Mouse (Mus musculus): ENCODE results near the gene Ppp1ca.

Gene Ppp1ca

DNA sequence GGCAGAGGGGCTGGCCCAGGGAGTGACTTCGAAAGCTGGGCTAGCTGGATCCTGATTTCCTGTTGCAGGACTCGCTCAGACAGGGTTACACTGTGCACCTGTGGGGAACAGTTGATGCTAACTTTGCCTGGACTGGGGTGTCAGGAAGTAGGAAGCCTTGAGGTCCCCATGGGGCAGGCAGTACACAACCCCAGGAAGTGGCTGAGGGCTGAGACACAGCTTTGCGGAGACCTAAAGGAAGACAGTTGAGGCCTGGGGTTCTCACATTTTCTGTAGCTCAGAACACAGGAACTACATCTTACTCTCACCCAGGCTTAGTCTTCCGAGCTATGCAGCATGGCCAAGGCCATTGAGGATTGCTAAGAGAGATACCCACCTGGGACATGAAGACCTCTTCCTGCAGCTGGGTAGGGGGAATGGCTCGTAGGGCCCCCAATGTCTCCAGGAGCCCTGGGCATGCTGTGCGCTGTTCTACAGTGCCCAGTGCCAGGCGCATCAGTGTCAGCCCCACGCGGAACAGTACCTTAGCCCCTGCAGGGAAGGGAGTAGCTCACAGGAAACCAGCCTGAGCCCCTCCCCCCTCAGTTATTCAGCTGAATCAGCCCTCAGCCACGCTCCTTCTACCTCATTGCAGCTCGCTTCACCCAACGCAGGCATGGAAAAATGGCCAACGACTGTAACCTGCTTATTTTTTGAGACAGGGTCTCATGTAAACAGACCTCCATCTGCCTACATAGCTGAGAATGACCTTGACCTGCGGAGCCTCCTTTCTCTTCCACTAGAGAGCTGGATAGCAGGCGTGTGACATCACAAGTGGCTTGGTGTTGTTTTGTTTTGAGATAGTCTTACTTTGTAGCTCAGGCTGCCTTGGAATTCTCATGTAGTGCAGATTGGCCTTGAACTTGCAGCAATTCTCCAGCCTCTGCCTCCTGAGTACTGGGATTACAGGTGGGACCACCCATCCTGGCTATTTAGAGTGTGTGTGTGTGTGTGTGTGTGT, 6.6 kb upstream of the Ppp1ca start:
- no peak for DNase-seq (ENCODE audit: low read depth, low spot score)

DNA sequence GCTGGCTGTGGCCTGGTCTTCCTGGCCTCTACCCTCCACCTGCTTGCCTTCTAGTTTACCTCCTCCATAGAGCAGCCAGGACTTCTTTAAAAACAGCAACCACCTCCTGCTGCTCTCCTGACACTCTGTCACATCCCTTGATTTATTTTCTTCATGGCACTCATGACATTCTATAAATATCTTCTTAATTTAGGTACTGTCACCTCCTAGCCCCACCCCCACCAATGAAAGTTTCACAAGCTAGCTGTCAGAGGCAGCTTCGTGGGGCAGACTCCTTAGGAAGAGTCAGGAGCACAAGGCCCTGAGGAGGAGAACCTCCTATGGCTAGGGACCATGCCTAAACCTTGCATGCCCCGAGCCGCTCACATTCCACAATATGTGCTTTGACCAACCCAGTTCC, 4.6 kb upstream of the Ppp1ca start:
- DNase-seq (ENCODE audit: low read depth, low spot score) = no peak

DNA sequence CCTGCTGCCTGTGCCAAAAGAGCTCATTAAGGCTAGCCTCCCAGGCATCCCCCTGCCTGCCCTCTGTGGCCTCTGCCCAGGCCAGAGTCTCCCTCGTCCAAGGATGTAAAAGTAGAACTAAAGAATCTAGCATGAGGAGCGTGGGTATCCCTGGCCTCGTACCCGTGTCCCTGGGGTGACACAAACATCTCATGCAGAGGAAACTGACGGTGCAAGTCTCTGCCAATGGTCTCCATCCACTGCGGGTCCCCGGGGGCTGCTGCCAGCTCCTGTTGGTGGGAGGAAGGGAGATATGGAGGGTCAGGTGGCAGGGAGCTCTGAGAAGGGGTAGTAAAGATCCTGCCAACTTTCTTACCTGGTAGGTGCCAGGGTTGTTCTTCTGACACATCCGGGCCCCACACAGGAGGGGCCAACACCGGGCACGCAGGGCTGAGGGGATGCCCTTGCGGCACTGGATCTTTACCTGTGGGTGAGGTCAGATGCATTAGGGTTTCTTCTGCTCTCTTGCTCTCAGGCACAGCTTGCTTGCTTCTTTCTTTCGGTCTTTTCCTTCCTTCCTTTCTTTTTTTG, 2.7 kb upstream of the Ppp1ca start:
- DNase-seq (ENCODE audit: low read depth, low spot score) = no peak

DNA sequence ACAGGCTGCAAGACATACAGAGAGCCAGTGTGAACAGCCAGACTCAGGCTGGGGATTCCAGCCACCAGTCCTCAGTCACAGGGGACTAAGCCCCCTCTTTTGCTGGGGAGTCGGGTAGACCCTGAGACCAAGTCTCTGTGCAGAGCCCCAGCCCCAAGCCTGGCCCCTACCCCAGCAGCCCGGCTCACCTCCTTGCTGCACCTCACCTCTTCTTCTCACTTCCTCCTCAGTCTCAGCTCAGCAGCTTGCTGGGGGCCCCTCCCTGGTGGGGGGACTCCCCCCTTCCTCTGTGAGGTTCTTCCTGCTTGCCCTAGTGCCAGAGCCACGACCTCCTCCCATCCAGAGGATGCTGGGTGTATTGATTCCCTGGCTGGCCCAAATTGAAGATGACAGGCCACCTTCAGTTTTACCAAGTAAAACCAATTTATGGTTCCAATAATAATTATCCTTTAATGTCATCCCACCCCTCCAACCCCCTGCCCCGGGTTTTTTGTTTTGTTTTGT, 982 bp upstream of the Ppp1ca start, which contains the start of gene Tbc1d10c:
Gene Tbc1d10c, minus strand, starts transcription at position 454 of the 504 bp plus-strand sequence.
- no peak for DNase-seq (ENCODE audit: low read depth, low spot score)

DNA sequence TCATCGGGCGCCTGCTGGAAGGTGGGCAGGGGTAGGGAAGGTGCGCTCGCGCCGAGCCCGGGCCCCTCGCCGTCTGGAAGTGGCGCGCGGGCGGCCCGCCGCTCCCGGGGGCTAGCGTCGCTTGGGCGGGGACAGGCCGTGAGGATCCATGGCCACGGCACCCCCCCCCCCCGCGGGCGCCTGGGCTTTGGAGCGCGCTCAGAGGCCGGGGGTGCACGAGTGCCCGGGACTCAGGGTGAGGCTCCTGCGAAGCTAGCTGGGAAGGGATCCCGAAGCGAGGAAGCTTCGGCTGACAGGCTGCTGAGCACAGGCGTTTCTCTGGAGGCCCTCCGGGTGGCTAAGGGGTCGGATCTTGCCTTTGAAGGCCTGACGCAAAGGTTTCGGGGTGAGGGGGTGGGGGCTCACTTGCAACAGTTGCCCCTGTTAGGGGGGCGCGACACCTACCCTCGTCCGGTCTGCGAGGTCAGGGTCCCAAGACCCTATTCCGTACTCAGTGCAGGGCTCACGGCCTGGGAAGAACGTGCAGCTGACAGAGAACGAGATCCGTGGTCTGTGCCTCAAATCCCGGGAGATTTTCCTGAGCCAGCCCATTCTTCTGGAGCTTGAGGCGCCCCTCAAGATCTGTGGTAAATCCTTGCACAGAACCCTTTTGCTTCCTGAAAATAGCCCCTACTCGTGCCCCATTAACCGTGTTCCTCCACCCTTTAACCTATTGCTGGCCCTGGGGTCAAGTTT, 553 bp downstream of the Ppp1ca start:
- no peak for DNase-seq (ENCODE audit: low read depth, low spot score)

DNA sequence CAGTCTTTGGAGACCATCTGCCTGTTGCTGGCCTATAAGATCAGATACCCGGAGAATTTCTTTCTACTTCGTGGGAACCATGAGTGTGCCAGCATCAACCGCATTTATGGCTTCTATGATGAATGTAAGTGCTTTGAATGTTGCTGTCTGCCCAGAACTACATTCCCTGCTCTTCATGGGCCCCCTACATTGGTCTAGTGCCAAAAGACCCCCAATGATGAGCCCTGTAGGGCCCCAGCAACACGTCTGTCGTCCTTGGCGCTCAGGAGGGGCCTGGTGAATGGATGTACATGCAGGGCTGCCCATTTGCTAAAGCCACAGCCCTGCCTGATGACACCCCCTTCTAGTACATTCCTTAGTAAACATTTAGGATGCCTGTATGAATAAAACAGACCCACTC, 1.3 kb downstream of the Ppp1ca start:
- DNase-seq (ENCODE audit: low read depth, low spot score) = no peak

DNA sequence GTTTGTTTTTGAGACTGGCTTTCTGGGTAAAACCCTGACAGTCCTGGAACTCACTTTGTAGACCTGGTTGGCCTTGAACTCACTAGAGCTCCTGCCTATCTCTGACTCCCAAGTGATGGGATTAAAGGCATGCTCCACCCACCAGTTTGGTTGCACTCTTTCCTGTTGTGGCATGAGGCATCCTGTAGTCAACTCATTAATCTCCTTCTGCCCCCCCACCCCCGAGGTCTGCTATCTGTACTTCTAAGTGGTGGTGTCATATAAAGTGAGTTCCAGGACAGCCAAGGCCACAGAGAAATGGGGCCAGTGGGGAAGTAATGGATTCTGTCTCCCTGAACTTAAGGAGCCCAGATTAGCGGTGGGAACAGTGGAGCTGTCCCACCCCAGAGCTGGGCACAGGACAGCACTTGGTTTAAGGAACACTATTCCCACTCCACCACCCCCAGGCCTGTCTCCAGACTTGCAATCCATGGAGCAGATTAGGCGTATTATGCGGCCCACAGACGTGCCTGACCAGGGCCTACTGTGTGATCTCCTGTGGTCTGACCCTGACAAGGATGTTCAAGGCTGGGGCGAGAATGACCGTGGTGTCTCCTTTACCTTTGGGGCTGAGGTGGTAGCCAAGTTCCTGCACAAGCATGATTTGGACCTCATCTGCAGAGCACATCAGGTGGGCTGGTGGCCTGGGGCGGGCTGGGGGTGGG, 2.3 kb downstream of the Ppp1ca start:
- DNase-seq (ENCODE audit: low read depth, low spot score) = no peak

DNA sequence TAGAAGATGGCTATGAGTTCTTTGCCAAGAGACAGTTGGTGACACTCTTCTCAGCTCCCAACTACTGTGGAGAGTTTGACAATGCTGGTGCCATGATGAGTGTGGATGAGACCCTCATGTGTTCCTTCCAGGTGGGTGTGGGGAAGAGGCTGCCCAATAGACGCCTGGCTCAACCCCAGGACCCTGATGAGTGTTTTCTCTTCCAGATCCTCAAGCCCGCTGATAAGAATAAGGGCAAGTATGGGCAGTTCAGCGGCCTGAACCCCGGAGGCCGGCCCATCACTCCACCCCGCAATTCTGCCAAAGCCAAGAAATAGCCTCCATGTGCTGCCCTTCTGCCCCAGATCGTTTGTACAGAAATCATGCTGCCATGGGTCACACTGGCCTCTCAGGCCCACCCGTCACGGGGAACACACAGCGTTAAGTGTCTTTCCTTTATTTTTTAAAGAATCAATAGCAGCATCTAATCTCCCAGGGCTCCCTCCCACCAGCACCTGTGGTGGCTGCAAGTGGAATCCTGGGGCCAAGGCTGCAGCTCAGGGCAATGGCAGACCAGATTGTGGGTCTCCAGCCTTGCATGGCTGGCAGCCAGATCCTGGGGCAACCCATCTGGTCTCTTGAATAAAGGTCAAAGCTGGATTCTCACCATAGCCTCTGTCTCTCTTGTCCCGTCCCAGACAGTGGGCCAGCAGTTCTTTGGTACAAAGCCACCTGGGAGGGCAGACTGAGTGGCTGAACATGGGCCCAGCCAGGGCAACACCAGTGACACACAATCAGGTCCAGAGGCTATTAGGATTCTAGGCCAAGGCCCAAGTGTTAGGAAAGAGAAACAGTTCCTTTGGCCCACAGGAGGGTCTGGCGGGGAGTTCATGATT, 3.1 kb downstream of the Ppp1ca start:
- DNase-seq (ENCODE audit: low read depth, low spot score) = no peak

DNA sequence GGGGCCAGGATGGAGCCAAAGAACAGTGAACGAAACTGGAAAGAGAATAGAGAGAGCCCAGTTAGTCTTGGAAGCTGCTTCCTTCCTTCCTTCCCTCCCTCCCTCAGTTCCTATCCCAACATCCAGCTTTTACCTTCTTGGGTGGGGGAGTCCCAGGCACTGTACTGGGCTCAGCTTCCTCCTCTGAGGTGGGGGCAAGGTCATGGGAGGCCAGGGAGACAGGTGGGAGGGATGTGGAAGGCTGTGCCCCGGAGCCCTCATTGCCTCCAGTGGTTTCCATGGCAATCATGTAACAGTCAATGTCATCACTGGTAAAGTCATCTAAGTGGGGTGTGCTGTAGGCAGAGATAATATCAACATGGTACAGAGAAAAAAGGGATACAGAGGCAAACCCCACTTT, 4.2 kb downstream of the Ppp1ca start:
- DNase-seq (ENCODE audit: low read depth, low spot score) = no peak

DNA sequence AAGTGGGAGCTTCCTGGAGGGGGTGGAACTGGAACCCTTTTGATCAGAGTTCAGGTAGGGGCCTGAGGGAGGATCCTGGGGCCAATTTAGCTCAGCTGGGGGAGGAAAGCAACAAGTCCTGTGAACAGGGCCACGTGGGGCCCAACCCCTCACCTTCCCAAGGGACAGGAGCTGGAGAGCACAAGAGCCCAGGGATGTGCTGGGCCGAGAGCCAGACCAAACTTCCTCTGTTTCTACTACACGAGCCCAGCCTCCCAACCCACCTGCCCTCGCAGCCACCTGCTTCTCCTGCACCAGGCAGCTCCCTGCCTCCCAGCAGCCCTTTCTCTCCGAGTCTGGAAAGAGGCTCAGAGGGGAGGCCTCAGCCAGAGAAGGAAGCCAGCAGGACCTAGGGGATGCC, 4.7 kb downstream of the Ppp1ca start:
- no peak for DNase-seq (ENCODE audit: low read depth, low spot score)

DNA sequence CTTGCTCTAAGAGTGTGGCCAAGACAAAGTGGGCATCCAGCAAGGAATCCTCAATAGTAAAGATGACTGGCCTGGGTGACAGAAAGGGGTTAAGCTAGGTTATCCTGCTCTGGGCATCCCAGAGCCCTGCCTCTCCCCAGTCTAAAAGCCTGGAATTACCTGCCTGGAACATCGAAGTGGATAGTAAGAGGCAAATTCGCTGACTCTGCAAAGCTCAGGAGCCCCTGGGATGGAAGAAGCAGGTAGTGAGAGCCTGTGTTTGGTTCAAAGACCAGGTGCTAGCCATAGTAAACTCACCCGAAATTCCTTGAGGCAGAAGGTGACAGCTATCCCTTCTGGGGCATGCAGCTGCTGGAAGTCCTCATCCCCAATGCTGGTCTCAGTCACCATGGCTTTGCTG, 5.3 kb downstream of the Ppp1ca start:
- no peak for DNase-seq (ENCODE audit: low read depth, low spot score)

DNA sequence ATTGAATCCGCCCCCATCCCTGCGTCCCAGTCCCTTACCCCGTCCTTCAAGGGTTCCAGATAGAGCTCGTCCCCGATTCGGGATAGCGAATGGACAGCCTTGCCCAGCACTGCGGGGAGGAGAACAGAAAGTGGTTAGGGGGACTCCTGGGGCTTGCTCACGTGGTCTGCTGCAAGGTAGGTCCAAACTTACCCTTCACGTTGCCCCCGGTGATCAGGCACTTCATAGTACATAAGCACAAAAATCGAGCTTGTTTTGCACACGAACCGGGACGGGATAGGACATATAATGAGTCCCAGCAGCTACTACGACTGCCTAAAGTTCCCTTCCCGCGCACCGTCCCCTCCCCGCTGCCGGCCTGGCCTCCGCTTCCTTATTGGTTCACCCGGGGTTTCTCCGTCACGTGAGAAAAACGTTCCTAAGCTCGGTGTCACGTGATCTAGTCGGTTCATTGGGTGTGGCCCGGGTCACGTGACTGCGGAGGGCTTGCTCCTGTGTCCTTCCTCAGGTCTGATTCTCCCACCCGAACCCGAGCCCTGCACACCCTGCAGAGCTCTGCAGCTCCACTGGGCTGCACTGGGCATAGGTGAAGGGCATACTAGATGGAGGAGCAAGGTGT, 9.5 kb downstream of the Ppp1ca start, which contains the start of gene Rad9a:
Gene Rad9a, minus strand, starts transcription at position 372 of the 619 bp plus-strand sequence.
- peak; percentile 98 for DNase-seq (ENCODE audit: low read depth, low spot score)

DNA sequence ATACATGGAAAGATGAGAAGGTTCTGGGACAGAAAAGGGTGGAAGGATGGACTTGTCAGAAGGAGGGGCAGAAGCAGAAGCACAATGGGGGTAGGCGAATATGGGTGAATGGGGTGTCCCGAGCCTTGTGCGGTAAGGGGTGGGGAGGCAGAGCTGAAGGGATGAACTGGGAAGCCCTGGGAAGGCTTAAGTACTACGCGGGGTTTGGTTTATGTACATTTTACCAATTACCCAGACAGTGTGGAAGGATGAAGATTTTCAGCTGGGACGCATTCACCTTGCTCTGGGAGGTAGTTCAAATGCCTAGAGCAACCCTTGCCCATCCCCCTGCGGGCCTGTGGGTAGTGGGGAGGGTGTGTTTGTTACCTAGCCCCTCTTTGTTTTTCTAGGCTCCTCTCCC, 10.3 kb downstream of the Ppp1ca start:
- DNase-seq (ENCODE audit: low read depth, low spot score) = no peak

DNA sequence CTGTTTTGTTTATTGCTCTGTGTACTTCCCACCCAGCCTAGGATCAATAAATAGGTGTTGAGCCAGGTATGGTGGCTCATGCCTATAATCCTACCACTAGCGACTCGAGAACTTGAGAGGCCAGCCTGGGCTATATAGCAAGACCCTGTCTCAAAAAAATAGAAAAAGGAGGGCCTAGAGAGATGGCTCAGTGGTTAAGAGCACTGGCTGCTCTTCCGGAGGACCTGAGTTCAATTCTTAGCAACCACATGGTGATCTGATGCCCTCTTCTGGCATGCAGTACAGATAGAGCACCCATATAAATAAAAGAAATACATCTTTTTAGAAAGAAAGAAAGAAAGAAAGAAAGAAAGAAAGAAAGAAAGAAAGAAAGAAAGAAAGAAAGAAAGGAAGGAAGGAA, 11.3 kb downstream of the Ppp1ca start:
- no peak for DNase-seq (ENCODE audit: low read depth, low spot score)

DNA sequence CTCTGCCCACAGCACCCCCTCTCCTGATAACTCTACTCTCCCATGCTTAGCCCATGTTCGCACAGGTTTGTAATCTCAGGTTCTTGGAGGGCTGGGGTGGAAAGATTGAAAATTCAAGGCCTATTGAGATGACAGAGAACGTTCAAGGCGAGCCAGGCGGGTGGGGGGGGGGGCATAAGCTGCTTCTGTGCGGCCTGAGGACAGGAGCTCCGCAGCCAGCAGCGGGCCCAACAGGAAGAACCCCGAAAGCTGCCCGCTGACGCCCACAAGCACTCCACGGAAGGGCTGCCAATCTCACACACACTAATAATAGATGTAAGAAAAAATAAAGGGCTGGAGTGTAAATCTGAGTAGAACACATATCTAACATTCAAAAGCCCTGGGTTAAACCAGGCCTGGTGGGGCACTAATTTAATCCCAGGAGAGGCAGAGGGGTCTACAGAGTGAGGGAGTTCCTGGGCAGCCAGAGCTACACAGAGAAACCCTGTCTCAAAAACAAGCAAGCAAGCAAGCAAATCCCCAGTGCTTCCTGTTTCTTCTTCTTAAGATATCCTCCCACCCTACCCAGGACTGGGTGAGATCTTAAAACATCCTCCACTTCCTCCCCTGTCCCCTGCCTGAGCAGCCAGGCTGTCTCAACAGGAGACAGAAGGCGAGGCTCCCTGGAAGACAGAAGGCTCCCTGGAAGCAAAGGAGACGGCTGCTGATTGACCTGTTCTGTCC, 11.9 kb downstream of the Ppp1ca start:
- DNase-seq (ENCODE audit: low read depth, low spot score) = no peak

DNA sequence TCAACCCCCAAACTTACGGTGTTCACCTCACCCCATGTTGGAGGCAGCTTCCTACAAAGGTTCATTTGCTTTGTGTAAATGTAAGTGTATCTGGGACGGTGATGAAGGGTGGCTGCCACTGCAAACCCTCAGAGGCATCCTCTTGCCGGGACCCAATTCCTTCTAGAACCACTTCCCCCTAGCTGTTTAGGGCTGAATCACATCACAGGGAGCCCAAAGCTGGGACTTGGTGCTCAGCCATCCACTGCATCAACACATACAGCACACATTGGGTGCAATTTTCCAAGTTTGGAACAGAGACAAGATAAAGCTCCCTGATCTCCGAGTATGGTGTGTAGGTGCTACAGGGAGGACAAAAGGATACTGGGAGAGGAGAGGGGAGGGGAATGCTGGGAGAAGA, 13.0 kb downstream of the Ppp1ca start:
- no peak for DNase-seq (ENCODE audit: low read depth, low spot score)

DNA sequence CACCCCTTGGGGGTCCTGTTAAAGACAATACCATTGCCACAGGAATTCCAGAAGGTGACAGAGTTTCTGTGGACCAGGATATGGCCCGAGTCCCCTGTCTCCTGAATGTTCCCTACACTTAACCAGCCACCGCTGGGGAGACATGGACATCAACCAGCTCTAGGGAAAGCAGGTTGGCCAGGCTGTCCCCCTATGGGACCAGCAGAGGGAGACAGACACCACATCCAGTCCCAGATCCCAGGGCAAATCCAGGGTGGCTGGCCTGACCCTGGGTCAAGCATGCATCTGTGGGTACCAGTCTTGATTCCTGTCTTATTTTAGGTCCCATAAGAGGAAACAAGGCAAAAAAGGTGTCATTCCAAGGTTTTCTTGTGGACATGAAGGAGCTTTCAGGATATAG, 15.1 kb downstream of the Ppp1ca start:
- peak; percentile 66 for DNase-seq (ENCODE audit: low read depth, low spot score)

DNA sequence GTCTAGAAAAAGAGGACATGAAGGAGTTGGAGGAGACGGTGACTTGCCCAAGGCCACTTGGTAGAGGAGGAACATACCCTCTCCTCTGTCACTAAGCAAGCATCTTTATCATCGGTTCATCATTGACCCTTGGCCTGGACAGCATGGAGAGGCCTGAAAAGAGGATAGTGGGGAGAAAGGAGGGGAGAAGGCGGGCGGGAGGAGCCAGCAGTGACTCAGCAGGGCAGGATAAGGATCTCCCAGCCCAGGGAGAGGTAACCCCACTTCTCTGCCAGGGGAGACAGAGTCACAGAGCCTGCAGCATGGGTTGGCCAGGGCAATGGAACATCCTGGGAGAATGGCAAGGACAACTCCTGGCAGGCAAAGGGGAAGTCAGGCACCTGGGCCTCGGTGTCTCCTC, 16.7 kb downstream of the Ppp1ca start:
- DNase-seq (ENCODE audit: low read depth, low spot score) = no peak

DNA sequence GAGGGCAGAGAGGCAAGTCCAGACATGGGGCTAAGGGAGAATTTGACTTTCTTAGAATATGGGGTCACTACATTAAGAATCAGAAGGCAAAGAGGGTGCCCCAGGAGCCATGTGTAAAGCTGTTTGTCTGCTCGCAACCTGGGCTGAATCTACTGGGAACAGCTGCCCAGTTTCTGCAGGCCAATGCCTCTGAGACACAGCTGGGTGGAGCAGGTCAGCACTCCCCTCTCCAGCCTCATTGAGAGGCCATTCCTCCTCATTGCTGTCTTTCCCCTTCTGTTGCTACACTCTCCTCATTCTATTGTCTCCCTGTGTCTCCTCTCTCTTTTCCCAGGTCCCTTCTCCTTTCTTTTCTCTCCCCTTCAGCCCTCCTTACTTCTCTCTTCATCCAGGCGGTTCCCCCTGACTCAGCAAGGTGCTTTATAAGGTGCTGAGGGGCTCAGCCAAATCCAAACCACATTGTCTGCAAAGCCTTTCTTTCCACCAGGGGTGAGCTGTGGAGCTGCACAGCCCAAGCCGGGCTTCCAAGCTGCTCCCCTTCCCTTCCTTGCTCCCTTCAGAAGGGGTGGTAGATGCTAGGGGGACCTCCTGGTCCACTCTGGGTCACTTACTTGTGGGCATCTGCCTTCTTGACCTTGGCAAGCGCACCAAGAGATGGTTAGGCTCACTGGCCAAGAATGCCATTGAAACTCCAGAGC, 20.2 kb downstream of the Ppp1ca start:
- DNase-seq (ENCODE audit: low read depth, low spot score) = no peak
